Mouse (Mus musculus): ENCODE measurements around the gene Olfr1234.

Gene Olfr1234

DNA sequence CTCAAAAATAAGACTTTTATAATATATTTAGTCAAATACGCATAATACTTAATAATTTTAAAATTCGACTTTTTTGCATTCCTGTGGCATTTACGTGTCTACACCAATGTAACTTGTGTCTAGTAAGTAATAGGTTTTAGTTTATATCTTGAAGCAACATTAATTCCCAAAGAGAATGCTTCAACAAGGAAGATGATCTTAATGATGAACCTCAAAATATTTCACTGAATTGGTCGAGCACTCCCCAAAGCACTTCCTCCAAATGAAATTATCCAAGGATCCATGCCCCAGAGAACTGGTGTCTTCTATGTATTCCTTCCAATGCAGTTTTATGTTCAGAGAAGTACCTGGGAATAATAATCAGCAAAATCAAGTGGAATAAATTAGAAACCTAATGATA is at the start of gene Olfr1234:
Gene Olfr1234, minus strand, starts transcription at position 101 of the 400 bp plus-strand sequence.
- no peak for DNase-seq

DNA sequence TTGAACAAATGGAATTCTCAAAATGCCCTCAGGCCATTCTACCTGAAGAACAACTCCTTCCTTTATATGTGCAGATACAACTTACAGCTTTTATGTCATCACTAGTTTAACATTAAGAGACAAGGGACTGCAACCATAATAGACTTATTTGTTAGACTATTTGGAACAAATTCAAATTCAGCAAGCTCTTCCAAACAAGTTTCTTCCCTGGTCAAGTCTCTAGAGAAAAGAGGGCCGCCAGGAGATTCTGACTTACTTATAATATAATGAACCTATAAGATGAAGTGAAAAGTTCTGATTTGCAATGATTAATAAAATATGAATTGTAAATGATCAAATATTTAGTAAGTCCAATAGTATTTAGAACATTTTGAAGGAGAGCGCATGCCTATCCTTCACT is 44.9 kb upstream of the Olfr1234 start, which contains the start of gene Olfr1238:
Gene Olfr1238, minus strand, starts transcription at position 101 of the 400 bp plus-strand sequence.
- DNase-seq, result no peak

DNA sequence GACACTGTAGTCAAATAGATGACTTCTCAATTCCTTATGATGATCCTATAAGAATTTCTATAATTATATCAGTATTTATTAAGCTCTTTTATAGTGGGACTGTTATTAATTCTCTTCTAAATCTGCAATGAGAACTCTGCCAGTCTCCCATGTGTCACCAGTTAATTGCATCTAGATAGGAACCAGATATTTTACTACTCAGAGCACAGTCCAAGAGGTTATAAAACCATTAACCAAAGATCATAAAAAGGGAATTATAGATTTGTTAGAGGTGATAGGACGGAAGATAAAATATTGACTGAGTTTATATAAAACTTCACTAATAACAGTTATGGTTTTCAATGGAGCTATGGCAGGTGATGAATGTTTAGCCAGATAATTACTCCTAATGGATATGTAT is 36.2 kb upstream of the Olfr1234 start:
- DNase-seq, result no peak

DNA sequence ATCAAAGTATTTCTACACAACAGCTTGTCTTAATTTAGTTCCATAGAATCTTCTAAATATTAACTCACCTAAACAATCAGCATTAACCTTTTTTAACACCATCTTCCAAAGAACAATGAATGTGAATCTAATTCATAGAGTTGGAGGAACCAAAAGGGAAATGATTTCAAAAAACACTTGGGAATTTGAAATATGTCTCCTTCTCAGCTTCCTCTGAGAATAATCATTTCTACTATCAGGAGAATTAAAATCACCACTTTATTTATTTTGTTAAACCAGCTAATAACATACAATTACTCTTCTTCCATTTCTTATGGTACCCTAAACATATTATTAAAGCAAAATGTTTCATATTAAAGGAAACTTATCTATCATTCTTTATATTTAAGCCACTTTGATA is 22.4 kb downstream of the Olfr1234 start, which contains the start of gene Olfr1233:
Gene Olfr1233, minus strand, starts transcription at position 101 of the 400 bp plus-strand sequence.
- no peak for DNase-seq

DNA sequence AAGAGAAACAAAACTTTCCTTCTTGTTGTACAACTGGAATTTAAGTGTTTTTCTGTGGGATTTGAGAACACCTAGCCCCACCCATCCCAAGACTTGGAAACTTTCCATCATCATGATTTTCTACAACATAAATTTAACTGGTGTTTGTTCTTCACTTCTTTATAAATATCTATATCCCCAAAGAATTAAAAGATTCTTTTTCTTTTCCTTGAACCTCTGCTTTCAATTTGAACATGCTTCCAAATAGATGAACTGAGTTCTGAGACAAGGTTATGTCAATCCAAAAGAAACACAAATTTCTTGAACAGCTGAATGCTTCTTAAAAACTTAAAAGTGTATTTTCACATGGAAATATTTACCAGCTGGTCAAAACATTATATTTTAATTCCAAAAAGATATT is 35.1 kb downstream of the Olfr1234 start, which contains the start of gene Olfr1232:
Gene Olfr1232, minus strand, starts transcription at position 101 of the 400 bp plus-strand sequence.
- no peak for DNase-seq

All from cerebellum, postnatal 36 days (tissue).